Mouse (Mus musculus) myocyte (in vitro differentiated cells): ENCODE measurements around the gene Hhat.

Experiments used
- CEBPB ChIP-seq: IDR thresholded peaks from 2 replicates; pipeline ENCODE4 v1.6.1; 2011; ENCODE audit warnings: mild to moderate bottlenecking, moderate library complexity; ENCODE audit not compliant: poor library complexity, insufficient read depth, severe bottlenecking
- E2F4 ChIP-seq: IDR thresholded peaks from one replicate; pipeline ENCODE4 v1.6.1; 2011; ENCODE audit warnings: mild to moderate bottlenecking, control low read depth, moderate library complexity; ENCODE audit not compliant: insufficient read depth
- MAX ChIP-seq: IDR thresholded peaks from one replicate; pipeline ENCODE4 v1.6.1; 2011; ENCODE audit warnings: low read depth, mild to moderate bottlenecking, control low read depth
- MYOD1 ChIP-seq, 3 experiments: IDR thresholded peaks; one replicate each; pipeline ENCODE4 v1.6.1; 2011; ENCODE audit warnings: control low read depth in 2 of 3, low read depth in 2 of 3, mild to moderate bottlenecking in 2 of 3, moderate library complexity in 1 of 3; ENCODE audit not compliant: insufficient read length in 2 of 3, control insufficient read depth in 1 of 3
- MYOG ChIP-seq, 3 experiments: IDR thresholded peaks; one replicate each; pipeline ENCODE4 v1.6.1; 2011; ENCODE audit warnings: control low read depth in 2 of 3, low read depth in 2 of 3, mild to moderate bottlenecking in 2 of 3; ENCODE audit not compliant: insufficient read length in 2 of 3, control insufficient read depth in 1 of 3, insufficient read depth in 1 of 3
- POLR2A ChIP-seq: IDR thresholded peaks from one replicate; pipeline ENCODE4 v1.6.1; 2011; ENCODE audit warnings: low read depth, mild to moderate bottlenecking, control low read depth, moderate library complexity; ENCODE audit not compliant: insufficient read length
- POLR2AphosphoS2 ChIP-seq: IDR thresholded peaks from one replicate; pipeline ENCODE4 v1.6.1; 2011; ENCODE audit warnings: low read depth, control low read depth; ENCODE audit not compliant: insufficient read length
- REST ChIP-seq: IDR thresholded peaks from one replicate; pipeline ENCODE4 v1.6.1; 2011; ENCODE audit warnings: mild to moderate bottlenecking, control low read depth, moderate library complexity; ENCODE audit not compliant: insufficient read depth, insufficient read length
- SRF ChIP-seq: IDR thresholded peaks from one replicate; pipeline ENCODE4 v1.6.1; 2011; ENCODE audit warnings: low read depth; ENCODE audit not compliant: control insufficient read depth, insufficient read length
- TCF12 ChIP-seq: IDR thresholded peaks from one replicate; pipeline ENCODE4 v1.6.1; 2011; ENCODE audit warnings: mild to moderate bottlenecking, control low read depth; ENCODE audit not compliant: poor library complexity, insufficient read depth, severe bottlenecking
- TCF3 ChIP-seq: IDR thresholded peaks from one replicate; pipeline ENCODE4 v1.6.1; 2011; ENCODE audit warnings: low read depth, control low read depth; ENCODE audit not compliant: insufficient read length
- USF1 ChIP-seq: IDR thresholded peaks from one replicate; pipeline ENCODE4 v1.6.1; 2011; ENCODE audit warnings: low read depth, mild to moderate bottlenecking, control low read depth, moderate library complexity

DNA sequence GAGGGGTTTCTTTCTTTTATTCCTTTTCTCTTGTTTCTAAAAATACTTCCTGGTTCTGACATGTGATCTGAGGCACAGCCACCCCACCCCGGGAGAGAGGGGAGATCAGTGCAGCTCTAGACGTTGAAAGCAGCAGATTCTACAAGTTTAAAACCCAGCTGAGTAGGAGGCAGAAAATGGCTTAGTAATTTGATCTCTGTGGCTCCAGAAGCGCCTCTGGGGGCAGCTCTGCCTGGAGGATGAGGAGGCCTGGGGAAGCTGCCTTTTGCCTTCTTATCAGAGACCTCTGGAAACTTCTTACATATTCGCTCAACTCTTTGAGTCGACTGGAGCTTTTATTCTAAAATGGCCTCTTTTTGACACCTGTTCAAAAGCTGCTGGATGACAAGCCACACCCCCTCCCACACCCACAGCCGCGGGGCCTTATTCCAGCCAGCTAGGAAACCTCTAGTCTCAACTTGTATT is 20.9 kb upstream of the Hhat start:
- no peak for TF ChIP-seq POLR2A
- TF ChIP-seq USF1 = peak; percentile 60
- no peak for TF ChIP-seq E2F4
- TF ChIP-seq REST = no peak
- TF ChIP-seq CEBPB = no peak
- TF ChIP-seq POLR2AphosphoS2 = no peak
- no peak for TF ChIP-seq TCF12
- peak in 2 of 3 experiments; percentile 3 to 45 for TF ChIP-seq MYOD1 (IDR thresholded peaks at IDR 0.05; ENCODE audit: control insufficient read depth in 1 of 3, insufficient read length in 2 of 3, low read depth in 2 of 3)
- no peak for TF ChIP-seq SRF
- TF ChIP-seq MAX = no peak
- no peak for TF ChIP-seq MYOG (IDR thresholded peaks at IDR 0.05; ENCODE audit: control insufficient read depth in 1 of 3, insufficient read depth in 1 of 3, insufficient read length in 2 of 3, low read depth in 2 of 3)
- TF ChIP-seq TCF3 = no peak
